Mouse (Mus musculus): Measurements from ENCODE around the gene Dnph1. TPM values are rescaled to one million over a fixed set of nuclear protein-coding genes. Genes with fewer than 3 reads are reported as not detected.
"Not testable (repeated sequence)": the region's sequence is repeated elsewhere in the genome, so short reads cannot be mapped to it uniquely, and the experiment has no call there.

The Dnph1 gene
- 1 to 10 TPM; 5.7 to 6.1 TPM for total RNA-seq (2021)
- long read RNA-seq, experiment 1, transcript Dnph1-201 (4 exons, 1,190 nt), result major isoform, 18 of 21 reads
- long read RNA-seq, experiment 1, partial matches to known transcripts, result 0 of 21 reads
- long read RNA-seq, experiment 1, other reads (novel, unspliced or antisense), result 3 of 21 reads
- long read RNA-seq, experiment 2, transcript Dnph1-201 (4 exons, 1,190 nt), result major isoform, 6 of 7 reads
- long read RNA-seq, experiment 2, partial matches to known transcripts, result 0 of 7 reads
- long read RNA-seq, experiment 2, other reads (novel, unspliced or antisense), result 1 of 7 reads

GRCm38 (mm10) chr17:46496623-46497434 is at the start of gene Dnph1:
Gene Dnph1 (plus strand): TSS chr17:46496711.
- peak; percentile 88 for DNase-seq

- DNase-seq, result no peak
Measured at GRCm38 (mm10) chr17:46452683-46453082, 43.8 kb upstream of the Dnph1 start.

- no peak for DNase-seq
Measured at GRCm38 (mm10) chr17:46453302-46453948, 43.1 kb upstream of the Dnph1 start.

GRCm38 (mm10) chr17:46453970-46454411 is 42.5 kb upstream of the Dnph1 start:
- no peak for DNase-seq

- DNase-seq, result no peak
Measured at GRCm38 (mm10) chr17:46454539-46454938, 42.0 kb upstream of the Dnph1 start.

- DNase-seq, result peak; percentile 53
Measured at GRCm38 (mm10) chr17:46455110-46455691, 41.3 kb upstream of the Dnph1 start.

GRCm38 (mm10) chr17:46457791-46458190 is 38.7 kb upstream of the Dnph1 start:
- peak; percentile 75 for DNase-seq

- no peak for DNase-seq
Measured at GRCm38 (mm10) chr17:46458439-46458838, 38.1 kb upstream of the Dnph1 start.

GRCm38 (mm10) chr17:46460673-46461072 is 35.8 kb upstream of the Dnph1 start:
- DNase-seq, result peak; percentile 16

- DNase-seq, result peak; percentile 26
Measured at GRCm38 (mm10) chr17:46461347-46461746, 35.2 kb upstream of the Dnph1 start.

- DNase-seq, result peak; percentile 68
Measured at GRCm38 (mm10) chr17:46462226-46462625, 34.3 kb upstream of the Dnph1 start.

GRCm38 (mm10) chr17:46467830-46468229 is 28.7 kb upstream of the Dnph1 start:
- no peak for DNase-seq

GRCm38 (mm10) chr17:46476601-46477000 is 19.9 kb upstream of the Dnph1 start:
- no peak for DNase-seq

- no peak for DNase-seq
Measured at GRCm38 (mm10) chr17:46477286-46477685, 19.2 kb upstream of the Dnph1 start.

GRCm38 (mm10) chr17:46483561-46484001 is 12.9 kb upstream of the Dnph1 start:
- DNase-seq, result peak; percentile 38

- peak; percentile 37 for DNase-seq
Measured at GRCm38 (mm10) chr17:46484021-46484431, 12.5 kb upstream of the Dnph1 start.

GRCm38 (mm10) chr17:46484461-46484875 is 12.0 kb upstream of the Dnph1 start:
- no peak for DNase-seq

GRCm38 (mm10) chr17:46486995-46487394 is 9.5 kb upstream of the Dnph1 start:
- no peak for DNase-seq

- DNase-seq, result peak; percentile 16
Measured at GRCm38 (mm10) chr17:46487431-46487830, 9.1 kb upstream of the Dnph1 start, which contains the start of gene Ttbk1. Gene Ttbk1 (minus strand): TSS chr17:46487675.

GRCm38 (mm10) chr17:46495486-46495885 is 1.0 kb upstream of the Dnph1 start:
- no peak for DNase-seq

- DNase-seq, result not testable (repeated sequence)
Measured at GRCm38 (mm10) chr17:46496081-46496480, 430 bp upstream of the Dnph1 start.

- DNase-seq, result no peak
Measured at GRCm38 (mm10) chr17:46497956-46498355, 1.4 kb downstream of the Dnph1 start.

All from adrenal gland, postnatal 10 days (tissue).